Mouse (Mus musculus) heart, adult 10 weeks (tissue): ENCODE data around the gene Ccl21b. TPM values are rescaled to one million over a fixed set of nuclear protein-coding genes. Genes with fewer than 3 reads are reported as not detected.

Source experiments
- polyA plus RNA-seq: library from polyadenylated mRNA; stranded (reverse); fragments of 350-450 nt; fragmentation: Illumina TruSeq; extraction: RNeasy Lipid Tissue Mini Kit (QIAGEN cat#74804); gene quantifications from one replicate; pipeline ENCODE4 v1.2.3, GENCODE M21; 2014; ENCODE audit warnings: low read depth, low replicate concordance

Gene Ccl21b
- polyA plus RNA-seq = not detected

DNA sequence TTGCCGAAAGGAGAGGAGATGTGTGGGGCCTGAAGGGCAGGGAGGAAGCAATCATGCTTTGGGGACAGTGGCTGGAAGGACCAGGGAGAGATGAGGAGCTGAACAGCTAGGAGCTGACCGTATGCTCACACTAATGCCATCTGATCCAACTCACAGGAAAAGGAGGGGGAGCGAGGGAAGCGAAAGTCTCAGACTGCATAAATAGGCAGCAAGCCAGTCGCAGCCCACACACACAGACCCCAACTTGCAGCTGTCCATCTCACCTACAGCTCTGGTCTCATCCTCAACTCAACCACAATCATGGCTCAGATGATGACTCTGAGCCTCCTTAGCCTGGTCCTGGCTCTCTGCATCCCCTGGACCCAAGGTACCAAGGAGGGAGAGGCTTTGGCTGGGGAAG is at the start of gene Ccl21b:
Gene Ccl21b, plus strand, starts transcription at position 301 of the 400 bp plus-strand sequence.

DNA sequence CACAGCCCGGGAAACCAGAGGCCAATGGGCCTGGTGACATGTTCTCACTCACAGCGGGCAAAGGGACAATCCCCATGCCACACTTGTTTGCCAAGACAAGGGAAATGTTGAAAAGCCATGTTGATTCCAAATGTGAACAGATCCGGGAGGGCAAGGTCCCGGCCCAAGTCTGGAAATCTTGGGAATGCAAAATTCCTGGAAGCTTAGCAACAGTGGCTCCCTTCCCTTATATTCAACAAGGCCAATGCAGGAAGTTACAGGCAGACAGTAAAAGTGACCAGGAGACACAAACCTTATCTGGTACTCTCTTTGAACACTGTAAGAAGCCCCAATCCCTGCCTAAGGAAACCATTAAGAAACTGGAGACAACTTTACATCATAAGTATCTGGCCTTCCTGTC is 15.2 kb upstream of the Ccl21b start, which contains the start of gene Gm10600:
Gene Gm10600, plus strand, starts transcription at position 301 of the 400 bp plus-strand sequence.

DNA sequence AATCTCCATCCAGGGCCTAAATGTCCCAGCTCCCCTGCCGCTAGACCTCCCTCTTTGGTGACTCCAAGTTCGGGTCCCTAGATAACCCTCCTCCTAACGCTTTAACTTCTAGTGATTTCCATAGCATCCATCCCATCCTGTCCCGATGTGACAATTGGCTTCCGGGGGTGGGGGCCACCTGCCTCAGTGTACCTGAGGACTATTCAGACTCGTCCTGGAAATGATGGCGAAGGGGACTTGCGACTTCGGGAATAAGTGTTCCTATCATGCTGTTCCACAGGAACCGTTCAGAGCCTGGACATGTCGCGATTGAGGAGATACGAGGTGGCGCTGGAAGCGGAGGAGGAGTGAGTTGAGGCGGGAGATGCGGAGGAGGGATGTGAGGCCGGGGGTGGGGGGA is 38.4 kb downstream of the Ccl21b start, which contains the start of gene Gm21953:
Gene Gm21953, plus strand, starts transcription at position 301 of the 400 bp plus-strand sequence.

Other genes starting within 250 kb of the Ccl21b start
- gene Gm21093, start 221.0 kb upstream of the Ccl21b start, polyA plus RNA-seq = not detected
- not detected for gene Gm3893, start 164.6 kb upstream of the Ccl21b start, polyA plus RNA-seq
- not detected for gene Gm13304, start 140.9 kb upstream of the Ccl21b start, polyA plus RNA-seq
- gene Gm13306, start 102.3 kb upstream of the Ccl21b start, polyA plus RNA-seq = not detected
- 1.4 TPM for gene Gm13305, start 87.2 kb upstream of the Ccl21b start, polyA plus RNA-seq
- 0.73 TPM for gene Gm10600, start 15.1 kb upstream of the Ccl21b start, polyA plus RNA-seq
- not detected for gene Gm21953, start 38.5 kb downstream of the Ccl21b start, polyA plus RNA-seq
- gene Fam205a3, start 62.6 kb downstream of the Ccl21b start, polyA plus RNA-seq = not detected
- not detected for gene Gm21586, start 183.6 kb downstream of the Ccl21b start, polyA plus RNA-seq
- gene Gm2163, start 211.0 kb downstream of the Ccl21b start, polyA plus RNA-seq = not detected